Mouse (Mus musculus): ENCODE measurements around the gene Scgb2a2.

GRCm38 (mm10) chr19:9899780-9900146 is 52.4 kb downstream of the Scgb2a2 start:
- TF ChIP-seq CTCF (IDR thresholded peaks at IDR 0.05; ENCODE audit: low read depth) (no peak), EP300 (IDR thresholded peaks at IDR 0.05; ENCODE audit: low read depth) (peak; percentile 62)

Data from liver, postnatal 0 days (tissue).